Mouse (Mus musculus): ENCODE results near the gene Sumo2.
A peak's percentile ranks its signal among the peaks of the same experiment; 100 is the strongest.
"Not testable (repeated sequence)": the region's sequence is repeated elsewhere in the genome, so short reads cannot be mapped to it uniquely, and the experiment has no call there.

Sumo2 gene

DNA sequence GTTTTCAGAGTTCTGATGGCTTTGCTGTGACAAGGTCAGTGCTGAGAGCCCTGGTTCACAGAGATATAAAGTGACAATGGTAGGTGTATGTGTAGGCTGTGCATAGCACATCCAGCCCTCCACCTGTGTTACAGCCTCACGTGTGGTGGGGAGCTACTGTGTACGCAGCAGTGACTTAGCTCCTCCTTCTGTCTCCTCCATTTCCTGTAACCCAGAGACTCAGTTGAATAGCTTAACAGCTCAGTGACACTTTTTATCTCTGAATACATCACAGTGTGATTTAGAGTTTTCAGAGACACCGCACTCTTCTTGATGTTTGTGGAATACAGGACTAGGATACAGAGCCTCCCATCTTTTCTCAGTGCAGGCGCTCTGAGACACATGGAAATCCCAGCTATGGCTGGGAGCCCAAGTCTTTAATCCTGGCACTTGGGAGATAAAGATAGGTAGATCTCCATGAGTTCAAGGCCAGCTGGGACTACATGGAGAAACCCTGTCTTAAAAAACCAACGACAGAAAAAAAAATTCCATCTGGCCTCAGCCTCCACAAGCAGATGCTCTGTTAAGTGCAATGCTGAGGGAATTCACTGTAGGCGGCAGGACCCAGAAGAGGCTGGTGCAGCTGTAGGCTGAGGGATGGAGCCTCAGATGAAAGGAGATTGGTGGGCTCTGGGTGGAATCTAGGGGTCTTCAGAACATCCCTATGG, 54.4 kb downstream of the Sumo2 start:
- DNase-seq, result no peak

GRCm38 (mm10) chr11:115478296-115478938, 57.7 kb downstream of the Sumo2 start:
- DNase-seq, result no peak

DNA sequence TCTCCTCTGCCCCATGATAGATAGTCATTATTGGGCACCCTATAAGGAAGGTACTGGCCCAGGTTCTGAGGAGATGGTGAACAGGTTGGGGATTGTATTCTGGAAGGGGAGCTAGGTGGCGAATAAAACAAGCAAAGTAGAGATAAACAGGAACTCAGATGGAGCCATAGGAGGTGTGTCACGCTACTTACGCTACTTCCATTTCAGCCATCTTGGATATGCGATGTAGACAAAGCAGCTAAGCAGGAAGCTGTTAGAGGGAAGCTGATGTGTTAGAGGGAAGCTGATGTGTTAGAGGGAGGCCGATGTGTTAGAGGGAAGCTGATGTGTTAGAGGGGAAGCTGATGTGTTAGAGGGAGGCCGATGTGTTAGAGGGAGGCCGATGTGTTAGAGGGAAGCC, 58.7 kb downstream of the Sumo2 start:
- not testable (repeated sequence) for DNase-seq

DNA sequence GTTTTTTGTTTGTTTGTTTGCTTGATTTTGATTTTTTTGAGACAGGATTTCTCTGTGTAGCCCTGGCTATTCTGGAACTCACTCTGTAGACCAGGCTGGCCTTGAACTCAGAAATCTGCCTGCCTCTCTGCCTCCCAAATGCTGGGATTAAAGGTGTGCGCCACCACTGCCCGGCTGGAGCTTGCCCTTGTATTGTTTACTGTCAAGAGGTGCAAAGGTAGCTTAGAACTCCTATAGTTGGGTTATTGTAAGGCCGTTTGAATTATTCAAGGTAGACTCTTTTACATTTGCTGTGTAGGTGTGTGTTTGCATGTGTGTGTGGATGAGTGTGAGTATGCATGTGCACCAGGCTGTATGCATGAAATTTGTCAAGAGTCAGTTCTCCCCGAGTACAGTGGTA, 59.4 kb downstream of the Sumo2 start:
- not testable (repeated sequence) for DNase-seq

DNA sequence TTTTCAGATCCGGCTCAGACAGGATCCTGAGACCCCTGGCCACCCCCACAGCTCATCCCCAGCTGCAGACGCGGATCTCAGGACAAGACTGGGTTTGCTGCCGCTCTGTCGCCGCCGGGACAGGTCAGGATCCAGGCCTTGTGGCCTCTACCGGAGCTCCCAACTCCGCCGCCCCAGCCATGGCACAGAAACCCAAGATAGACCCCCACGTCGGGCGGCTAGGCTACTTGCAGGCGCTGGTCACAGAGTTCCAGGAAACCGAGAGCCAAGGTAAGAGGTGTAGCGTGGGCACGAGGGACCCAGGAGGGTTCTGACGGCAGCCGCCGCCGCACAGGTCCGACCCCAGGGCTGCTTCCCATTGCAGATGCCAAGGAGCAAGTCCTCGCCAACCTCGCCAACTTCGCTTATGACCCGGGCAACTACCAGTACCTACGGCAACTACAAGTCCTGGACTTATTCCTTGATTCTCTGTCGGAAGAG, 60.3 kb downstream of the Sumo2 start:
- DNase-seq, result no peak

DNA sequence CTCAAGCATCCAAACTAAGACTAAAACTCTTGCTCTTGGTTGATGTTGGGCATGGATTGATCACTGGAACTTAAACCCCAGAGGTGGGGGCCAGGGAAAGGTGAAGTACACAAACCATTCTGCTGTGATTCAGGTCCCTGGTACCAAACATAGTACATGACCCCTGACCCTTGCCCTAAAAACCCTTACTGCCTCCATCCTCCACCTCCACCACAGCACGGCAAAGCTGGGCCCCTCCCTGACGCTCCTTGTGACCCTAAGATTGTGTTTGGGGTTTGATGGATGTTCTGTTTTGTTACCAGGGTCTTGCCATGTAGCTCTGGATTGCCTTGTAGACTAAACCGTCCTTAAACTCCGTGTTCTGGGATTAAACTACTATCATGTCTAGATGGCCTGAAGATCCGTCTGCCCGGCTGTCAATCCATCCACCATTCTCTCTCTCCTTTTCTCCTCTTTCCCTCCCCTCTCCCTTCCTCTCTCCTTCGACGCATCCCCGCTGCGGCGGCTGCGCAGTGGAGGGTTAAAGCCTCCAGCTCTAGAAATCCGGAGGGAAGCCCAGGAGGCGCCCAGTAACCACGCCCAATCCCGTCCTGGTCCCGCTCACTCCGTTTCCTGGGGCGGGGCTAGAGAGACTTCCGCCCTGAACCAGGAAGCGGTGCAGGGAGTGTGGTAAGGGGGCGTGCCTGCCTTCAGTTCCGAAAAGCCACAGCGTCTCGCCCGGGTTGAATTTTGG, 60.9 kb downstream of the Sumo2 start, which contains the start of gene Armc7:
Armc7 (plus strand) TSS at position 643 of the 733 bp plus-strand sequence.
- DNase-seq, result peak; percentile 97

GRCm38 (mm10) chr11:115473626-115474275, 62.3 kb downstream of the Sumo2 start:
- DNase-seq, result peak; percentile 98
